Mouse (Mus musculus): ENCODE measurements around the gene Uqcr11.

DNA sequence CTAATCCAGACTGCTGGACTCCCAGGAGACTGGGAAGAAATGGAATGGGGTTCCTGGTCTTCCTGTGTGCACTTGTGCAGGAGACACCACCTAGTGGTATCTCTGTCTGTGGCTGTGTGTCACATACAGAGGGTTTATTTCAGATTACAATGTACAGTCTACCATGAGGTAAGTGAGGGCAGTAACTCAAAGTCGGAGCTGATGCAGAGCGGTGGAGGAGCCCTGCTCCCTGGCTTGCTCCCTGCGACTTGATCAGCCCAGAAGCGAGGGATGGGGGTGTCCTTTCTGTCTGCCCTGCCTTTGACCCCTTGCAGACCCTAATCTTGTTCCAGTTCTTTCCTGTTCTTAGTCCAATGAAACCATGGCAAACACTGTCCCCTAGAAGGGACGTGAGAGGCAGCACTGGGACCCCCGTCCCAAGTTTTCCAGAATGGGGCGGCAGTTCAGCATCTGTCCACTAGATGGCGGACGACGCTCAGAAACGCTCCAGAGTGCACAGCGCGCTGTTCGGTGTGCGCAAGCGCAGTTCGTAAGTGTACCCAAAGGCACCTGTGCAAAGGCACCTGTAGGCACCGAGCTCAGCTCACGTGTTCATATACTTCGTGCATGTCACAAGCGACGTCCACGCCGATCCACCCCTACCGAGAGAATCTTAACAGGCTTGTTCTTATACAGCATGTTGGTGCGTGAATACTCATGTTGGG is 39.4 kb upstream of the Uqcr11 start:
- TF ChIP-seq CTCF (IDR thresholded peaks at IDR 0.05; ENCODE audit: control insufficient read depth, insufficient read depth, low read length) (peak; percentile 97), POLR2A (IDR thresholded peaks at IDR 0.05; ENCODE audit: borderline replicate concordance, control insufficient read depth, low read depth, low read length) (peak; percentile 39; the same call in 1 of the 2 replicates)
